Mouse (Mus musculus) intestine, embryonic 16.5 days (tissue): ENCODE data around the gene Gpr152. TPM values are rescaled to one million over a fixed set of nuclear protein-coding genes. Genes with fewer than 3 reads are reported as not detected.

Experiments
- ATAC-seq: fragments of 200-750 bp; cut with Nextera tagmentation; 2 replicates; pipeline ENCODE4 v1.8.0; 2017; ENCODE audit warnings: moderate TSS enrichment, moderate library complexity
- H3K27ac ChIP-seq: fragments of 300-500 bp; sonication (generic); 2 replicates; pipeline ENCODE4 v1.5.1; 2014; ENCODE audit warnings: mild to moderate bottlenecking, low read length
- H3K27me3 ChIP-seq: fragments of 300-500 bp; sonication (generic); replicated peaks from 2 replicates; pipeline ENCODE4 v1.6.1; 2014; ENCODE audit warnings: low read length, control low read depth, mixed read lengths; ENCODE audit not compliant: control insufficient read depth, insufficient read depth
- H3K36me3 ChIP-seq: fragments of 300-500 bp; sonication (generic); 2 replicates; pipeline ENCODE4 v1.6.1; 2014; ENCODE audit warnings: low read length, control low read depth; ENCODE audit not compliant: control insufficient read depth, insufficient read depth
- H3K4me1 ChIP-seq: fragments of 300-500 bp; sonication (generic); 2 replicates; pipeline ENCODE4 v1.6.1; 2014; ENCODE audit warnings: low read length, control low read depth, mixed read lengths; ENCODE audit not compliant: control insufficient read depth, insufficient read depth
- H3K4me2 ChIP-seq: fragments of 300-500 bp; sonication (generic); 2 replicates; pipeline ENCODE4 v1.6.1; 2014; ENCODE audit warnings: low read depth, low read length, control low read depth
- H3K4me3 ChIP-seq: fragments of 300-500 bp; sonication (generic); 2 replicates; pipeline ENCODE4 v1.5.1; 2014; ENCODE audit warnings: mild to moderate bottlenecking, low read length
- H3K9ac ChIP-seq: fragments of 300-500 bp; sonication (generic); 2 replicates; pipeline ENCODE4 v1.6.1; 2014; ENCODE audit warnings: low read depth, low read length
- H3K9me3 ChIP-seq: fragments of 300-500 bp; sonication (generic); 2 replicates; pipeline ENCODE4 v1.6.1; 2016; ENCODE audit warnings: low read length, control low read depth; ENCODE audit not compliant: control insufficient read depth
- WGBS: fragments of 180-500 bp; shearing (Covaris S2); extraction: QIAGEN DNeasy Blood & Tissue Kit; methylation state at CpG from one replicate; pipeline ENCODE4 v1.1.7; 2014; 5-methylcytosine and 5-hydroxymethylcytosine counted together
- polyA plus RNA-seq: library from polyadenylated mRNA; unstranded; fragments of >200 nt; fragmentation: Nextera tagmentation; extraction: Ambion mirVana; gene quantifications from 2 replicates; pipeline ENCODE4 v1.2.1, GENCODE M21; 2015

Gene Gpr152
- polyA plus RNA-seq, 1 experiment from 2014 or later = 0.04 TPM

GRCm38 (mm10) chr19:4156771-4157170, 17.2 kb downstream of the Gpr152 start:
- H3K36me3 ChIP-seq = peaks cover 25% of the 10 kb centered on the region
- H3K27me3 ChIP-seq = no peaks in the 10 kb centered on the region
- no peak overlapping the region for H3K4me3 ChIP-seq
- 86% methylated on average over 12 of the region's 12 CpGs for WGBS
- no peak overlapping the region for H3K27ac ChIP-seq
- H3K4me1 ChIP-seq = no peaks in the 10 kb centered on the region
- H3K9me3 ChIP-seq = no peaks in the 10 kb centered on the region
- no peak overlapping the region for H3K9ac ChIP-seq
- no peak for ATAC-seq
- no peak overlapping the region for H3K4me2 ChIP-seq

- no peak overlapping the region for H3K4me2 ChIP-seq
- peaks cover 9% of the 10 kb centered on the region for H3K4me1 ChIP-seq
- H3K9me3 ChIP-seq = no peaks in the 10 kb centered on the region
- no peaks in the 10 kb centered on the region for H3K27me3 ChIP-seq
- H3K27ac ChIP-seq = no peak overlapping the region
- peaks cover 19% of the 10 kb centered on the region for H3K36me3 ChIP-seq
- H3K9ac ChIP-seq = no peak overlapping the region
- 97% methylated on average over 8 of the region's 8 CpGs for WGBS
- ATAC-seq = no peak
- H3K4me3 ChIP-seq = no peak overlapping the region
These were observed 19.5 kb downstream of the Gpr152 start for GRCm38 (mm10) chr19:4159049-4159448.

GRCm38 (mm10) chr19:4162646-4163542, 23.3 kb downstream of the Gpr152 start, which contains the start of gene Rps6kb2:
Rps6kb2 (minus strand) TSS chr19:4163354.
- Histone ChIP-seq H3K4me1 (peaks cover 12% of the 10 kb centered on the region), H3K4me2 (peak within 1 kb of the TSS; percentile 95), H3K27me3 (no peaks in the 10 kb centered on the region), H3K36me3 (peaks cover 7% of the 10 kb centered on the region; the same call in 1 of the 2 replicates), H3K9me3 (no peaks in the 10 kb centered on the region), H3K9ac (peak within 1 kb of the TSS; percentile 85), H3K27ac (peak within 1 kb of the TSS; percentile 34), H3K4me3 (peak within 1 kb of the TSS; percentile 76)
- WGBS = 7% methylated on average over 42 of the region's 42 CpGs
- ATAC-seq = peak; percentile 84

DNA sequence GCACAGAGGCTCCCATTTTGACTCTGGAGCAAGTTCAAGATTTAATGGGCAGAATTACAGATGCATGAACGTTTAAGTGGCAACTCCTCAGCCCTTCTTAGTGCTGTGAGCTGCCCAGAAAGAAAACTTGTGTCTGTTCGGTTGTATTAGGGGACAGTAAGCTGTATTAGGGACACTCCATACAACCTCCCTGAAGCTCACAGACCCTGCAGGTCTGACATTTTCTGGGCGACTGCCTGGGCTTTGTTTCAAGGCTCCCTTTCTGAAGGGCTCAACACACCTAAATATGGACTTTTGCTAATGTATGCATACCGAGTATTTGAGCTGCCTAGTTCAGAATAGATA, 23.9 kb downstream of the Gpr152 start:
- Histone ChIP-seq H3K9me3 (no peaks in the 10 kb centered on the region), H3K27ac (peak overlapping the region; percentile 34), H3K9ac (peak overlapping the region; percentile 85), H3K4me2 (peak overlapping the region; percentile 49), H3K36me3 (peaks cover 7% of the 10 kb centered on the region; the same call in 1 of the 2 replicates), H3K27me3 (no peaks in the 10 kb centered on the region), H3K4me3 (peak overlapping the region; percentile 76), H3K4me1 (peaks cover 12% of the 10 kb centered on the region)
- 31% methylated on average over 4 of the region's 4 CpGs for WGBS
- peak; percentile 35; the same call in 1 of the 2 replicates for ATAC-seq

- Histone ChIP-seq H3K36me3 (peaks cover 6% of the 10 kb centered on the region; the same call in 1 of the 2 replicates), H3K9ac (0 out of 2 replicates have a peak overlapping the region, but pooled peaks have one; percentile 8), H3K27ac (no peak overlapping the region), H3K4me1 (peaks cover 12% of the 10 kb centered on the region), H3K27me3 (no peaks in the 10 kb centered on the region), H3K9me3 (no peaks in the 10 kb centered on the region), H3K4me2 (no peak overlapping the region), H3K4me3 (no peak overlapping the region)
- 71% methylated on average over 3 of the region's 3 CpGs for WGBS
- no peak for ATAC-seq
These were observed 24.5 kb downstream of the Gpr152 start for GRCm38 (mm10) chr19:4164100-4164499.

DNA sequence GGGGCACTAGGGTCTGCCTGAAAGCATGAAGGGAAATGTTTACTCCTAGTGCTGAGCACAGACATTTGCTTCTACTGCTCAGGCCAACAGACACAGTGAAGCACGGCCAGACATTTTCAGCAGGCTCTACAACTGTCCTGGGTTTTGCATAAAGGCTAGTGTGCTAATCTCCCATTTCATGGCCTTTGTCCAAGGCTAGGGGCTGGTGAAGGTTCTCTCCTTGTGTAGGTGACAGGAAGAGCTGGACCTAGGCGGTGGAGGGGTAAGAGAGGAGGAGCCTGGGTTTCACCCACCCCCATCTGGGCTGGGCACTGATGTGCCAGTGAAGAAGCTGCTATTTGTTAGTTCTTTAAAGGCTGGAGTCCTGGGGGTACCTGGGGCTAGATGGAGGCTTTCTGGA, 25.1 kb downstream of the Gpr152 start:
- Histone ChIP-seq H3K27ac (no peak overlapping the region), H3K4me1 (peaks cover 12% of the 10 kb centered on the region), H3K27me3 (no peaks in the 10 kb centered on the region), H3K36me3 (no peaks in the 10 kb centered on the region; the same call in 1 of the 2 replicates), H3K4me3 (no peak overlapping the region), H3K9ac (no peak overlapping the region), H3K9me3 (no peaks in the 10 kb centered on the region), H3K4me2 (no peak overlapping the region)
- ATAC-seq = no peak
- WGBS = 72% methylated on average over 2 of the region's 2 CpGs

DNA sequence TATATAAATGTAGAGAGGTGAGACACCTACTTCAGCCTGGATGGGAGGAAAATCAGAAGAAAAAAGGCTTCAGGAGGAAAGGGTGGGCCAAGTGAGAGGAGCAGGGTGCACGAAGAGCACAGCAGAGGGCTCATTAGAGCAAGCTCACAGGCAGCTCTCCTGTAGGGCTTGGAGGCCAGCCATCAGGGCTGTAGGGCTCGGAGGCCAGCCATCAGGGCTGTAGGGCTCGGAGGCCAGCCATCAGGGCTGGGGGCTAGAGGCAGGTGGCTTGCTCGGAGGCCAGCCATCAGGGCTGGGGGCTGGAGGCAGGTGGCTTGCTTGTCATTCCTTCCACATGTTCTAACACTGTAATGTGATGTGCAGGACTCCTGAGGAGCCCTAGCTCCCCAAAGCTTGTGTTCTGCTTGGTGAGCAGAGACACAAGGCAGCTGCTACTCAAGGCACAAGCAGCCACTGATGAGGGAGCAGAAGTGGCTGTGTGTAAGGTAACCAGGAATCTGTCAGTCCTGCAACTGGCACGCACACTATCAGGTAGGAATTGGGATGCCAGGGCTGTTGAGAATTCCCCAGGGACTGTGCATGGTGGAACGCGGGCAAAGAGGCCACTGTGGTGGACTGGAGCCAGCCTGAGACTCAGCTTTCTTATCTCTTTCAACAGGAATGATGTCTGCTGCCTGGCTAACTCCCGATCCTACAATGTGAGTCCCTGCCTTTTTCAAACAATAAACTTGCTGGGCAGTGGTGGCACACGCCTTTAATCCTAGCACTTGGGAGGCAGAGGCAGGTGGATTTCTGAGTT, 27.3 kb downstream of the Gpr152 start:
- no peak overlapping the region for H3K4me2 ChIP-seq
- H3K36me3 ChIP-seq = no peaks in the 10 kb centered on the region
- H3K27me3 ChIP-seq = no peaks in the 10 kb centered on the region
- no peak for ATAC-seq
- H3K4me3 ChIP-seq = no peak overlapping the region
- H3K4me1 ChIP-seq = peaks cover 21% of the 10 kb centered on the region
- H3K27ac ChIP-seq = no peak overlapping the region
- no peaks in the 10 kb centered on the region for H3K9me3 ChIP-seq
- 78% methylated on average over 9 of the region's 9 CpGs for WGBS
- H3K9ac ChIP-seq = no peak overlapping the region

DNA sequence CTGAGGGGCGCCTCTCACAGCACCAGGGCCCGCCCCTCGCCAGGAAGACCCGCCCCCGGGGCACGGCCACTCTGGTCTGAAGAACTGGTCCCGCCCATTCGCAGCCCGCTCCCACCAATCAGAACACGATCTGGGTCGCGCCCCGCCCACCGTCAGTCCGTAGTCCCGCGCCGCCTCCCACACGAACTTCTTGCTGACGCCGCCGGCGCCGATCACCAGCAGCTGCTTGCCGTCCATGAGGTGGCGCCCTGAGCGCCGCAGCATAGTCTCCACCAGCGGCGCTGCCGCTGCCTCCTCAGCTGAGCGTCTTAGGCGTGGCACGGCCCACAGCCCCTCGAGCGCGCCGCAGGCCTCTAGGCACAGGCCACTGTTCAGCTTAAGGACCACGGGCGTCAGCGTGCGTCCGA, 29.8 kb downstream of the Gpr152 start:
- H3K4me2 ChIP-seq = peak overlapping the region; percentile 65
- H3K9ac ChIP-seq = peak overlapping the region; percentile 82
- WGBS = under 1% methylated on average over 43 of the region's 43 CpGs
- no peaks in the 10 kb centered on the region for H3K9me3 ChIP-seq
- H3K27ac ChIP-seq = peak overlapping the region; percentile 83
- H3K27me3 ChIP-seq = no peaks in the 10 kb centered on the region
- H3K36me3 ChIP-seq = no peaks in the 10 kb centered on the region
- peaks cover 9% of the 10 kb centered on the region for H3K4me1 ChIP-seq
- H3K4me3 ChIP-seq = peak overlapping the region; percentile 54
- peak; percentile 97 for ATAC-seq

DNA sequence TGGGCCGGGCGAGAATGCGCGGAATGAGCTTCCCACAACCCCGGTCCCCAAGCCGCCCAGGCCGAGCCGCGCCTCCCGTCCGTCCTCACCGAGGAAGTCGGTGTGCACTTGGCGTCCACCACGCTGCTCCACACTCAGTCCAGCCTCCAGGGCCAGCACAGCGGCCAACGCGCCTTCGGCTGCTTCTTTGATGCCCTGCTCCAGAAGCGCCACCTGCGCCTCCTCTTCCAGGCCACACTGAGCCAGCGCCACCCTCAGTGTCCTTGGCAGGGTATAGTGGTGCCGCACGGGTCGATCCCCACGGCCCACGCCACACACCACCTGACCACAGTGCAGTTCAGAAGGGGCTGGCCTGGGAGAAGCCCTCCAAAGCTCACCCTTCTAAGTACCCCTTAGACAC, 30.2 kb downstream of the Gpr152 start:
- Histone ChIP-seq H3K9me3 (no peaks in the 10 kb centered on the region), H3K36me3 (no peaks in the 10 kb centered on the region), H3K4me1 (peaks cover 9% of the 10 kb centered on the region), H3K4me3 (peak overlapping the region; percentile 54), H3K9ac (peak overlapping the region; percentile 82), H3K27me3 (no peaks in the 10 kb centered on the region), H3K4me2 (peak overlapping the region; percentile 65), H3K27ac (peak overlapping the region; percentile 83)
- peak; percentile 68 for ATAC-seq
- 2% methylated on average over 27 of the region's 27 CpGs for WGBS
